Mouse (Mus musculus): ENCODE results near the gene E330034G19Rik.
"Not testable (repeated sequence)": the region's sequence is repeated elsewhere in the genome, so short reads cannot be mapped to it uniquely, and the experiment has no call there.

Gene E330034G19Rik

DNA sequence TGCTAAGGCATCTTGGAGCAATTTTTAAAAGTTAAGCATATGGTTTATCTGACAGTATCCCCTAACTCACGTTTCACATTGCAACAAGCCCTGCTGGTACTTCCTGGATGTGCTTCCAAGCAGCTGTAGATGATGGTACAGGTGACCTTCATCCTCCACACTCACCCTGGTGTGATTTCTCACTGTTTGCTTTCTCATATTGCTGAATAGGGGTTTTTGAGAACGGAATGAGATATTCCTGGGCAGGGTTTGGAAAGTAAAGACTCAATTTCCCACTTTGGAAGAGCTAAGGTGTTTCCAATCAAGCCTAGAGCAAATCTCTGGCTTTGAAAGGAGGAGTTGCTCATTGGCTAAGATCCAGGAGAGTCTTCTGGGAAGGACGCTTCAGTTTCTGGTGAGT lies at the start of gene E330034G19Rik:
TSS of gene E330034G19Rik (plus strand) at position 301 of the 400 bp plus-strand sequence.
- DNase-seq (ENCODE audit: low read depth): no peak

DNA sequence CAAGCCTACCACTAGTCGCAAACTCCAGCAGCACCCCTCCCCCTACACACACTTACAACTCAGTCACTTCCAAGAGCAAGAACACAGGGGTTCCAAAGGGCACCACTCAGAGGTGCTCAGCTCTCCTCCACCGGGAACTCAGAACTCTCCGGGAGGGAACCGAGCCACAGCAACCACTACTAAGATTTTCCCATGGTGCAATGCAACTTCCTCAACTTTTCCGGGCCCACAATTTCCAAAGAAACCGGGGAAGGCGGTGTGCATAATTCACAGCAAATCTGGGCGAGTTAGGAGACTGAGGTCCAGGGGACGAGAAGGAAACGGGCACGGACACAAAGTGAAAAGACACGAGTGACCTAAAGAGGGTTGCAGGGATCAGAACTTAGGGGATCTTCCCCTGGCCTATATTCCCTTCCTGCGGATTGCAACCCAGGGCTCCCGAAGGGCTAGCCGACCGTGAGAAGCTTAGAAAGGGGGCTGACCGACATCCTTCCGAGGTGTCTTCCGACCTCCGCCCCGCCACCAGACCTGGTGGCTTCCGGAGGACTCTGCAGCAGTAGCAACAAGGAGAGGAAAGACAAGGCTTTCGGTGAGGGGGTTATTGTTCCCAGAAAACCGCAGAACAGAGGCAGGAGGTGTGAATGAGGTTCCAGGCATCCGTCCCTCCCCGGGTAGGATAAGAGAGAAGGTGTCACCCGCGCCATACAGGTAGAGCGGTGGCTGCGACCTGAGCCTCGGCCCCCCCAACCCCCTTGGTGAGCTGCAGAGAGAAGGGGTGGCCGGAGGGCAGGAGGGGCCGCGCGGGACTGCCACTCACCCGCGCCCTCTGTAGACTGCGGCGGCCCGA lies 48.5 kb upstream of the E330034G19Rik start:
- no peak for DNase-seq (ENCODE audit: low read depth)

- no peak for DNase-seq (ENCODE audit: low read depth)
Measured at GRCm38 (mm10) chr14:24245177-24246081, 47.6 kb upstream of the E330034G19Rik start, which contains the start of gene Dlg5. Dlg5 (minus strand) TSS chr14:24245920.

DNA sequence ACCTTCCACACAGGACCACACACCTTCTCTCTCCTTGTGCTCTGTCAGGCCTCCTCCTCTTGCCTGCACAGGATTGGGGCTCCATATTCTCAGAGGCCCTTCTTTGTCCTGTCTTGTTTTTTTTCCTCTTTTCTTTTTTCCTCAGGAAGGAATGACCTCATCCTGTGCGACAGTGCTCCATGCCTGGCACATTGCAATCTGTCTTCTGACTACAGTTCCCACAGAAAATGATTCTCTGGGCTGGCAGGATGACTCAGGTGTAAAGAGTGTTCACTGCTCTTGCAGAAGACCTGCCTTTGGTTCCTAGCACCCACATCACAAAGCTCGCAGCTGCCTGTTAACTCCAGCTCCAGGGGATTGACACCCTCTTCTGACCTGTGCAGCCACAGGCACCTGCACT lies 43.1 kb upstream of the E330034G19Rik start:
- no peak for DNase-seq (ENCODE audit: low read depth)

DNA sequence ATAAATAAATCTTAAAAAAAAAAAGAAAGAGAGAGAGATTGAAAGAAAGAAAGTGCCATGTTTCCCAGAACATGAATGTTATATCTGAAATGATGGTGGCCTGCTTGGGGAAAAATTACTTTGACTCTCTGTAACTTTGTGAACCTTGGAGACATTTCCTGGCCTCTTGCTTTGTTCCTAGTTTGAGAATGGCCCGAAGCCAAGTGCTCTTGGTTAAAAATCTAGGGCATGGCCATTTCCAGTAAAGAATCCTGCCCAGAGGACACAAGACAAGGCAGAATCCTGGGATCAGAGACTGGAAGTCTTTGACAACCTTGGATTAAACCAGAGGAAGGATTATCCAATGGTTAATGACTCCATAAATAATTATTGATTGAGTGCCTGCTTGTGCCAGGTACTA lies 41.7 kb upstream of the E330034G19Rik start:
- no peak for DNase-seq (ENCODE audit: low read depth)

GRCm38 (mm10) chr14:24253611-24254202 lies 39.3 kb upstream of the E330034G19Rik start:
- DNase-seq (ENCODE audit: low read depth): no peak

DNA sequence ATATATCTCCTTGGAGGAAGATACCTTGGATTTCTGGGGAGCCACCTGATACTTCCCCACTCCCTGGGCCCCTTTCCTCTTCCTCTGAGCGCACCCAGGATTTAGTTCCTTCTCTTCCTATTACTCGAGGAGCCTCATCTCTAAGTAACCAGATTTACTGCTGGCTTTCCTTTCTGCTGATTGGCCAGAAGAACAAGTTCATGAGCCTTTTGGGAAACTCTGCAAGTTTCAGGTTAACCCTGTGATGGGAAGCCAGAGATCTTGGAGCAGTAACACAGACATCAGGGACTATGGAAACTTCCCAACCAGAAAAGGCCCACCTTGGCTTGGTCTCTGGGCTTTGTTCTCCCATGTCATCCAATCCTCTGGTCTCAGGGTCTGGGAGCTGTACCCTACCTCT lies 37.1 kb upstream of the E330034G19Rik start:
- no peak for DNase-seq (ENCODE audit: low read depth)

GRCm38 (mm10) chr14:24260391-24260790 lies 32.6 kb upstream of the E330034G19Rik start:
- DNase-seq (ENCODE audit: low read depth): no peak

- DNase-seq (ENCODE audit: low read depth): no peak
Measured at GRCm38 (mm10) chr14:24262382-24262781, 30.6 kb upstream of the E330034G19Rik start.

DNA sequence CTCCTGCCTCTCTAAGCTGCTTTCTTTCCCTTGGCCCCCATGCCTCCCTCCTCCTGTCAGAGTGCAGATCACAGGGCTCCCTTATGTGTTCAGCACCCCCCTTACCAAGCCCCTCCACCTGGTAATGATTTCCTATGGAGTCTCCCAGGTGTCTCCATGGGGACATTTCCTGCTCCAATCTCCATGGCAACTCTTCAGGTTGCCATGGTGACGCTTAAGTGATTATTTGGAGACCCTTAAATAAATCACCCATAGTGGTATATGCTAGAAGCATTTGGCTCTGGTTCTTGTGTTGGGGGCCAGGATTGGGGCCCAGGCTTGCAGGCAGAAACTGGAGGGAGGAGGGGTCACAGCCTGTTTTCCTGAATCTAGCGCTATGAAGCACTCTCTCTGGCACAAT lies 30.1 kb upstream of the E330034G19Rik start:
- no peak for DNase-seq (ENCODE audit: low read depth)

- no peak for DNase-seq (ENCODE audit: low read depth)
Measured at GRCm38 (mm10) chr14:24269571-24269970, 23.4 kb upstream of the E330034G19Rik start.

GRCm38 (mm10) chr14:24273575-24273974 lies 19.4 kb upstream of the E330034G19Rik start:
- peak; percentile 7 for DNase-seq (ENCODE audit: low read depth)

DNA sequence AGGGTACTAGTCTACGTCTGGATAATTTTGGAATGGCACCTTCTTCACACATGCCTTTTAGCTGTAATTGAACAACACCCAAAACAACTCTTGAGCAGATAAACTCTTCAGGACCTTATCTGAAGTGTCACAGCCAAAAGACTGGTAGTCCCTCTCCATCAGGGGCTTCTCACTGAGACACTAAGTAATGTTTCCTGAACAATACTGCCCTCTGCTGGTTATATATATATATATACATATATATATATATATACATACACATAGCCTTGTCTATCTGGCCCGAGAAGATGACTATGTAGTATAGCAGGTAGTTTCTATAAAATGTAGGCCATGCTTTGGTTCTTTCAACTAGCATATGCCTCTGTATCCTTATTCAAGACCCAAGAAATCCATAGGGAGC lies 17.5 kb upstream of the E330034G19Rik start:
- peak; percentile 9 for DNase-seq (ENCODE audit: low read depth)

GRCm38 (mm10) chr14:24281278-24281677 lies 11.7 kb upstream of the E330034G19Rik start:
- DNase-seq (ENCODE audit: low read depth): no peak

- no peak for DNase-seq (ENCODE audit: low read depth)
Measured at GRCm38 (mm10) chr14:24282276-24282675, 10.7 kb upstream of the E330034G19Rik start.

GRCm38 (mm10) chr14:24286136-24286535 lies 6.9 kb upstream of the E330034G19Rik start:
- DNase-seq (ENCODE audit: low read depth): no peak

DNA sequence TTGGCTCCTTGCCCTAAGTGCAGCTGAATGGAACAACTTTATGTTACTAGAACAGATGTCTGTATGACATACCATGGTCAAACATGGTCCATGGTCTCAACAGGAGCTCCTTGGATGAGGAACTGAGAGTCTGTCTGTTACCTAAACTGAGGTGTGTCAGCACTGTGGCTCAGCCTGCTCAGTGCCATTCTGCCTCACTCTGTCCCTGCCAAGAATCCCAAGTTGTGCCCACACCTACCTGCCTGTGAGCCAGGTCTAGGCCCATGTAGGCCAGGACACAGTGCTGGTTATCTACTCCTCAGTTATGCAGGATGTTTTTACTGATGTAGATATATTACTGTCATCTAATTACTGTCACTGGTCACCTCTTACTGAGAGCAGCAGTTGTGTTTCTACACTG lies 2.3 kb upstream of the E330034G19Rik start:
- no peak for DNase-seq (ENCODE audit: low read depth)

DNA sequence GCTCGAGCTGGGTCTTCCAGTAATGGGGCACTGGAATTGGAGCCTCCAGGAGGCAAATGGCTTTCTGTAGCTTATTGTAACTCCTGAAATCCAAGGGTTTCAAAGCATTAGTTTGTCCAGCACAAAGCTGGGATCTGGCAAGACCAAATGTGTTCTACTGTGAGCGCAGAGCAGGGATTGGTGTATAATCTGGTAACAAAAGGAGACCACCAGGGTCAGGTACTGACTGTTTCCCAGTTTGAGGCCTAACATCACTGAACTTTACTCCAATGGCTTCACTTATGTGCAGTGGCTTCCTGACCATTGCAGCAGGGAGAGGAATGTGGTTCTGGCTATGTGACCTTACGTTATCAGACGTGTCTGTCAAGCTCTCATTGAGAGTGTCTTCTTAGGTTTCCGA lies 617 bp downstream of the E330034G19Rik start:
- DNase-seq (ENCODE audit: low read depth): no peak

DNA sequence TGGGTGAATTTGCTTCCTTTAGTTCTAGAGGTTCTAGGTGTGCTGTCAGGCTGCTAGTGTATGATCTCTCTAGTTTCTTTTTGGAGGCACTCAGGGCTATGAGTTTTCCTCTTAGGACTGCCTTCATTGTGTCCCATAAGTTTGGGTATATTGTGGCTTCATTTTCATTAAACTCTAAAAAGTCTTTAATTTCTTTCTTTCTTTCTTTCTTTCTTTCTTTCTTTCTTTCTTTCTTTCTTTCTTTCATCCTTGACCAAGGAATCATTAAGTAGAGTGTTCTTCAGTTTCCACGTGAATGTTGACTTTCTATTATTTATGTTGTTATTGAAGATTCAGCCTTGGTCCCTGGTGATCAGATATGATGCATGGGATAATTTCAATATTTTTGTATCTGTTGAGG lies 9.1 kb downstream of the E330034G19Rik start:
- DNase-seq (ENCODE audit: low read depth): not testable (repeated sequence)

GRCm38 (mm10) chr14:24306667-24307066 lies 13.7 kb downstream of the E330034G19Rik start:
- DNase-seq (ENCODE audit: low read depth): no peak

DNA sequence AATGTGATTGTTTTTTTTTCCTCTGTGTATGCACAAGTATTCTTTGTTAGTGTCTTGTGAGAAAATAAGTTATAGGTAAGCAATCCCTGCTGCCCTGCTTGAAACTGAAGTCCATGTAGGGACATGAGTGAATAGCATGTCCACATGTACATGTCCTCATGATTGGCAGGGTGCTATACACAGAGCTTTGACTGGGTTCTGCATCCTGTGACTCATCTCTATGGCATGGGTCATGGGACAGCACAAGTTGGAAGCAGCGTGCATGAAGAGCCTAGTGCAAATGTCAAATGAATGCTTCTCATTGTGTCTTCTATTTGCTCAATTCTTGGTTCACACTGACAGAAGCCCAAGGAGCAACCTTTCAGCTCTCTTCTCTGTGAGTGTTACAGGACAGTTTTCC lies 14.1 kb downstream of the E330034G19Rik start:
- DNase-seq (ENCODE audit: low read depth): no peak

GRCm38 (mm10) chr14:24311110-24311509 lies 18.1 kb downstream of the E330034G19Rik start:
- DNase-seq (ENCODE audit: low read depth): peak; percentile 25

Measured in c-Kit-positive CD71-positive TER-119-negative erythroid progenitor cells, embryonic 14.5 days (primary cell).